Mouse (Mus musculus) small intestine, adult 2 months (tissue): ENCODE measurements at regions not wholly inside any gene's neighbourhood (a gene's known extent, or its start where the extent isn't known, plus 50 kb on each side); places are given as distances from the start of the nearest gene placed in this dataset.

Experiments used
- CTCF ChIP-seq: fragments of 200-500 bp; IDR thresholded peaks from 2 replicates; pipeline ENCODE4 v1.5.1; 2012; ENCODE audit warnings: low read depth, mild to moderate bottlenecking, control low read depth, inconsistent platforms, low read length, moderate library complexity, mixed read lengths; ENCODE audit not compliant: insufficient replicate concordance, insufficient read length; ENCODE audit errors: extremely low read depth
- POLR2A ChIP-seq: fragments of 200-500 bp; IDR thresholded peaks from 2 replicates; pipeline ENCODE4 v1.6.1; 2012; ENCODE audit warnings: low read depth, mild to moderate bottlenecking, control low read depth, inconsistent platforms, low read length, moderate library complexity

GRCm38 (mm10) chr11:114178746-114179472 is 112.1 kb upstream of the Sdk2 start:
- TF ChIP-seq CTCF = no peak
- no peak for TF ChIP-seq POLR2A
